Mouse (Mus musculus): ENCODE measurements around the gene Galnt10. TPM values are rescaled to one million over a fixed set of nuclear protein-coding genes. Genes with fewer than 3 reads are reported as not detected.

The Galnt10 gene
- total and polyA plus RNA-seq, 3 experiments = 17.5 to 41.2 (median 21.4) TPM

GRCm38 (mm10) chr11:57601806-57602455 is 43.3 kb upstream of the Galnt10 start:
- H3K27me3 ChIP-seq (ENCODE audit: insufficient read depth, low read length) = peaks cover 68% of the 10 kb centered on the region
- ATAC-seq (ENCODE audit: extremely low read depth, insufficient number of reproducible peaks, low FRiP score, poor library complexity, severe bottlenecking) (no peak), DNase-seq (ENCODE audit: low spot score) (no peak)
- no peaks in the 10 kb centered on the region for H3K9me3 ChIP-seq (replicated peaks)
- H3K4me1 ChIP-seq (ENCODE audit: insufficient read depth, low read depth, low read length) = peaks cover 6% of the 10 kb centered on the region; the same call in 1 of the 2 replicates
- no peak for TF ChIP-seq GATA1 (IDR thresholded peaks at IDR 0.05; ENCODE audit: borderline replicate concordance, low read length)
- H3K4me3 ChIP-seq (ENCODE audit: low read depth, low read length) = no peak overlapping the region
- no peaks in the 10 kb centered on the region for H3K36me3 ChIP-seq (replicated peaks)

DNA sequence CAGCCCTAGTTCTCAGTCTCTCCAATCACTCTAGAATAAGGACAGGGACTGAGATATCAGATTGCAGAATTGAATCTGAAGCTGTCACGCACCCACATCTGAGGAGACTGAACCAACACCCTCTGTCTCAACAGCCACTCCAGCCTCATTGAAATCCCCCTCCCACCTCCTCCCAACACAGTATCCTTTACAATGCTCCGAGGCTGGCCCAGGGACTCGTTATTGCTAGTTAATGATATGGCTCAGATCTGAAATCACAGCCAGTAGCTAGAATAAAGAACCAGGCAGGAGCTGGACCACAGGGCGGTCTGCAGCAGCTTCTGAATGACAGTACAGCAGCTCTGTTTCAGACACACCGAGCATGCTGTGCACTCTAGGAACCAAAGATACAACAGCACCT is 40.2 kb upstream of the Galnt10 start:
- no peak overlapping the region for H3K4me3 ChIP-seq (ENCODE audit: low read depth, low read length)
- DNase-seq (ENCODE audit: low spot score) (no peak), ATAC-seq (ENCODE audit: extremely low read depth, insufficient number of reproducible peaks, low FRiP score, poor library complexity, severe bottlenecking) (no peak)
- H3K36me3 ChIP-seq (replicated peaks) = no peaks in the 10 kb centered on the region
- peaks cover 67% of the 10 kb centered on the region for H3K27me3 ChIP-seq (ENCODE audit: insufficient read depth, low read length)
- H3K4me1 ChIP-seq (ENCODE audit: insufficient read depth, low read depth, low read length) = peaks cover 6% of the 10 kb centered on the region; the same call in 1 of the 2 replicates
- TF ChIP-seq POLR2AphosphoS5 (IDR thresholded peaks at IDR 0.05; ENCODE audit: insufficient replicate concordance, low read depth, low read length) (no peak), GATA2 (IDR thresholded peaks at IDR 0.05; ENCODE audit: borderline replicate concordance, low read depth, low read length) (no peak), GATA1 (IDR thresholded peaks at IDR 0.05; ENCODE audit: borderline replicate concordance, low read length) (no peak), TAL1 (conservative IDR thresholded peaks at IDR 0.05; ENCODE audit: low read depth, low read length) (no peak), CTCF (IDR thresholded peaks at IDR 0.05; ENCODE audit: low read depth, low read length) (no peak)
- H3K9me3 ChIP-seq (replicated peaks) = no peaks in the 10 kb centered on the region

GRCm38 (mm10) chr11:57605660-57606059 is 39.6 kb upstream of the Galnt10 start:
- Histone ChIP-seq H3K4me1 (ENCODE audit: insufficient read depth, low read depth, low read length) (peaks cover 6% of the 10 kb centered on the region; the same call in 1 of the 2 replicates), H3K4me3 (ENCODE audit: low read depth, low read length) (no peak overlapping the region), H3K36me3 (replicated peaks) (no peaks in the 10 kb centered on the region), H3K27me3 (ENCODE audit: insufficient read depth, low read length) (peaks cover 69% of the 10 kb centered on the region), H3K9me3 (replicated peaks) (no peaks in the 10 kb centered on the region)
- TF ChIP-seq TAL1 (conservative IDR thresholded peaks at IDR 0.05; ENCODE audit: low read depth, low read length) = no peak
- no peak for TF ChIP-seq CTCF (IDR thresholded peaks at IDR 0.05; ENCODE audit: low read depth, low read length)
- TF ChIP-seq POLR2AphosphoS5 (IDR thresholded peaks at IDR 0.05; ENCODE audit: insufficient replicate concordance, low read depth, low read length) = no peak
- no peak for TF ChIP-seq GATA2 (IDR thresholded peaks at IDR 0.05; ENCODE audit: borderline replicate concordance, low read depth, low read length)
- TF ChIP-seq GATA1 (IDR thresholded peaks at IDR 0.05; ENCODE audit: borderline replicate concordance, low read length) = no peak
- ATAC-seq (ENCODE audit: extremely low read depth, insufficient number of reproducible peaks, low FRiP score, poor library complexity, severe bottlenecking) = no peak
- no peak for DNase-seq (ENCODE audit: low spot score)

DNA sequence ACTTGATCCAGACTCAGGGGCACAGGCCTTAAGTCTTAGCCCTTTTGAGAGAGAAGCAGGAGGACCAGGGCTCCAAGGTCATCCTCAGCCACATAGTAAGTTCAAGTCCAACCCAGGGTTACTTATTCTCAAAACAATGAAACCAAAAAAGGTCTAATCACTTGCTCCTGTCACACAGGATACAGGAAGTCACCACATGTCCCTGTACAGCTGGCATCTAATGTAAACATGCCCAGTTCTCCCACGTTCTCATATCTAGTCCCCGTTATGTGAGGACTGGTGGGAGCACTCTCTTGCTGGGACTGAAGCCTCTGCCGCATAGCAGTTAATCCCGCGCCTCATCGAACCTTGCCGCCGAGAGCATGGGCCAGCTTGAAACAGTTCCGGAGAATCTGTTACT is 30.7 kb upstream of the Galnt10 start:
- Histone ChIP-seq H3K27me3 (ENCODE audit: insufficient read depth, low read length) (peaks cover 39% of the 10 kb centered on the region), H3K4me3 (ENCODE audit: low read depth, low read length) (no peak overlapping the region), H3K9me3 (replicated peaks) (no peaks in the 10 kb centered on the region), H3K4me1 (ENCODE audit: insufficient read depth, low read depth, low read length) (peaks cover 9% of the 10 kb centered on the region), H3K36me3 (replicated peaks) (no peaks in the 10 kb centered on the region)
- no peak for ATAC-seq (ENCODE audit: extremely low read depth, insufficient number of reproducible peaks, low FRiP score, poor library complexity, severe bottlenecking)
- TF ChIP-seq GATA2 (IDR thresholded peaks at IDR 0.05; ENCODE audit: borderline replicate concordance, low read depth, low read length) (no peak), CTCF (IDR thresholded peaks at IDR 0.05; ENCODE audit: low read depth, low read length) (no peak), GATA1 (IDR thresholded peaks at IDR 0.05; ENCODE audit: borderline replicate concordance, low read length) (no peak), TAL1 (conservative IDR thresholded peaks at IDR 0.05; ENCODE audit: low read depth, low read length) (no peak)
- DNase-seq (ENCODE audit: low spot score) = no peak

DNA sequence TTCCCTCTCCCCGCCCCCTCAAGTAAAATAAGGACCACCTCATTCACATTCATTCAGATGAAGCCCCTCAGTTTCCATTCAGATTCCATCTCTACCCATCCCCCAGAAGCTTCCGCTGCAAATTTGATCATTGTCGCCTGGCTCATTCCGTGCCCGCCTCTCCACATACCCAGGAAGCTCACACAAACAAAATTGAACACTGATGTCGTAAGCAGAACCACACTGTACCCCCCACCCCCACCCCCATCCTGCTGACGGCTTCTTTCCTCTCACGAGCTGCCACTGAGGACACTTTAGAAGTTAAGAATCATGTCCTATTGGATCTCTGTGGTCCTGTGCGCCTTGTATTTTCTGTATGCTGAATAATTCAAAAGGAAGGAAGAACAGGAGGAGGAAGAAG is 30.0 kb upstream of the Galnt10 start:
- ATAC-seq (ENCODE audit: extremely low read depth, insufficient number of reproducible peaks, low FRiP score, poor library complexity, severe bottlenecking) = no peak
- TF ChIP-seq GATA1 (IDR thresholded peaks at IDR 0.05; ENCODE audit: borderline replicate concordance, low read length) (no peak), GATA2 (IDR thresholded peaks at IDR 0.05; ENCODE audit: borderline replicate concordance, low read depth, low read length) (no peak), POLR2AphosphoS5 (IDR thresholded peaks at IDR 0.05; ENCODE audit: insufficient replicate concordance, low read depth, low read length) (no peak), CTCF (IDR thresholded peaks at IDR 0.05; ENCODE audit: low read depth, low read length) (no peak), TAL1 (conservative IDR thresholded peaks at IDR 0.05; ENCODE audit: low read depth, low read length) (no peak)
- H3K27me3 ChIP-seq (ENCODE audit: insufficient read depth, low read length) = peaks cover 39% of the 10 kb centered on the region

DNA sequence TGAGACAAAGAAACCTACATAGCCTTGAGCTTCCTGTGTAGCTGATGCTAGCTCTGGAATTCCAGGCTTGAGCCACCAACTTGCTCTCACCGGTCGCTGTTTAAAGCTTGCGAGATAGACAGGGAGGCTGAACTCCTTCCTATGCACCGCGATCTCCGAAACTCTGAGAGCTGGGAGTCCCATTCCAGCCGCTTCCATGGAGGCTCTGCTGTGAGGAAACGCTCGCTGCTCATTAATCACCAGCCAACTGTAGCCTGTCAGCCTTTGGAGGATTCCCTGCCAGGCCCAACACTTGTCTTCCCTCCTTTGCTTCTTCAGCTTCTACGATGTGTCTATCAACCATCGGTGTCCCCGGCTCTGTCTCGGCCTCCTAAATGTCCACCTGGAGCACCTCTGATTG is 29.4 kb upstream of the Galnt10 start:
- Histone ChIP-seq H3K27me3 (ENCODE audit: insufficient read depth, low read length) (peaks cover 35% of the 10 kb centered on the region), H3K4me3 (ENCODE audit: low read depth, low read length) (no peak overlapping the region), H3K36me3 (replicated peaks) (no peaks in the 10 kb centered on the region), H3K9me3 (replicated peaks) (no peaks in the 10 kb centered on the region), H3K4me1 (ENCODE audit: insufficient read depth, low read depth, low read length) (peaks cover 9% of the 10 kb centered on the region)
- no peak for ATAC-seq (ENCODE audit: extremely low read depth, insufficient number of reproducible peaks, low FRiP score, poor library complexity, severe bottlenecking)
- TF ChIP-seq TAL1 (conservative IDR thresholded peaks at IDR 0.05; ENCODE audit: low read depth, low read length) (no peak), POLR2AphosphoS5 (IDR thresholded peaks at IDR 0.05; ENCODE audit: insufficient replicate concordance, low read depth, low read length) (no peak), CTCF (IDR thresholded peaks at IDR 0.05; ENCODE audit: low read depth, low read length) (no peak), GATA2 (IDR thresholded peaks at IDR 0.05; ENCODE audit: borderline replicate concordance, low read depth, low read length) (no peak), GATA1 (IDR thresholded peaks at IDR 0.05; ENCODE audit: borderline replicate concordance, low read length) (no peak)
- DNase-seq (ENCODE audit: low spot score) = no peak

More for the DNA sequence above, 30.0 kb upstream of the Galnt10 start:
- DNase-seq (ENCODE audit: low spot score) = no peak
- H3K4me1 ChIP-seq (ENCODE audit: insufficient read depth, low read depth, low read length) = peaks cover 9% of the 10 kb centered on the region
- no peaks in the 10 kb centered on the region for H3K9me3 ChIP-seq (replicated peaks)
- H3K36me3 ChIP-seq (replicated peaks) = no peaks in the 10 kb centered on the region
- H3K4me3 ChIP-seq (ENCODE audit: low read depth, low read length) = no peak overlapping the region

All from G1E (cell line).